Comparison of ENCODE assay signal across 8 mouse cellular contexts in genomic region chr3:51603705-51604291, GRCm38 (mm10). TPM values are rescaled to one million over a fixed set of nuclear protein-coding genes. Genes with fewer than 3 reads are reported as not detected.
DNase-seq lines count a peak whose midpoint lies in the region; ATAC-seq and TF ChIP-seq lines count a peak whose summit lies in the region.

No protein-coding gene starts in this region.

- 69% methylated on average over 15 of the region's 15 CpGs for WGBS in forebrain, embryonic 12.5 days
- WGBS in forebrain, embryonic 11.5 days = 89% methylated on average over 15 of the region's 15 CpGs
- WGBS in cerebellum, adult 2 months = 14% methylated on average over 15 of the region's 15 CpGs
- 62% methylated on average over 15 of the region's 15 CpGs for WGBS in midbrain, embryonic 16.5 days

- H3K4me2 ChIP-seq in forebrain, embryonic 12.5 days = no peak overlapping the region
- no peak overlapping the region for H3K4me2 ChIP-seq in forebrain, embryonic 11.5 days (ENCODE audit: low read depth, low read length, severe bottlenecking)
- peak overlapping the region; percentile 21; the same call in 1 of the 2 replicates for H3K4me2 ChIP-seq in midbrain, embryonic 16.5 days (ENCODE audit: low read length)

- no peak for DNase-seq in forebrain, embryonic 11.5 days (ENCODE audit: low spot score)
- DNase-seq in 416B (ENCODE audit: low read depth) = peak; percentile 89
- peak; percentile 70 to 75 for DNase-seq in cerebellum, adult 2 months
- peak; percentile 78 to 88 for DNase-seq in layer of hippocampus, adult 18-20 months (ENCODE audit: low spot score in 2 of 2)

- peak; percentile 70; the same call in 1 of the 2 replicates for ATAC-seq in forebrain, embryonic 12.5 days (ENCODE audit: low FRiP score)
- ATAC-seq in forebrain, embryonic 11.5 days (replicated peaks; ENCODE audit: low FRiP score) = no peak
- ATAC-seq in midbrain, embryonic 16.5 days = peak; percentile 66; the same call in 1 of the 2 replicates
- no peak for ATAC-seq in inflammation-experienced regulatory T-cells, adult 6 months
- no peak for ATAC-seq in erythroid progenitor cell, adult 5-6 weeks (replicated peaks; ENCODE audit: low FRiP score, poor library complexity, severe bottlenecking)

- no peaks in the 10 kb centered on the region for H3K27me3 ChIP-seq in forebrain, embryonic 12.5 days
- no peaks in the 10 kb centered on the region for H3K27me3 ChIP-seq in forebrain, embryonic 11.5 days (ENCODE audit: control insufficient read depth, insufficient read depth, low read length)
- H3K27me3 ChIP-seq in cerebellum, adult 2 months (ENCODE audit: control insufficient read depth, insufficient read depth, low read length) = no peaks in the 10 kb centered on the region
- no peaks in the 10 kb centered on the region for H3K27me3 ChIP-seq in midbrain, embryonic 16.5 days (ENCODE audit: control insufficient read depth, insufficient read depth, low read depth, low read length)

- no peaks in the 10 kb centered on the region for H3K9me3 ChIP-seq in forebrain, embryonic 12.5 days
- H3K9me3 ChIP-seq in forebrain, embryonic 11.5 days (ENCODE audit: control insufficient read depth, low read length) = no peaks in the 10 kb centered on the region
- no peaks in the 10 kb centered on the region for H3K9me3 ChIP-seq in midbrain, embryonic 16.5 days (replicated peaks; ENCODE audit: control insufficient read depth, low read length, poor library complexity, severe bottlenecking)

- H3K4me3 ChIP-seq in forebrain, embryonic 12.5 days (replicated peaks) = no peak overlapping the region
- no peak overlapping the region for H3K4me3 ChIP-seq in forebrain, embryonic 11.5 days (ENCODE audit: low read depth, low read length)
- H3K4me3 ChIP-seq in cerebellum, adult 2 months (replicated peaks; ENCODE audit: insufficient read depth, low read depth, low read length) = peak overlapping the region; percentile 9
- H3K4me3 ChIP-seq in midbrain, embryonic 16.5 days (ENCODE audit: low read depth, low read length) = no peak overlapping the region

- no peaks in the 10 kb centered on the region for H3K36me3 ChIP-seq in forebrain, embryonic 12.5 days (replicated peaks)
- H3K36me3 ChIP-seq in forebrain, embryonic 11.5 days (ENCODE audit: control insufficient read depth, insufficient read depth, low read length) = no peaks in the 10 kb centered on the region
- H3K36me3 ChIP-seq in midbrain, embryonic 16.5 days (ENCODE audit: control insufficient read depth, insufficient read depth, low read length) = no peaks in the 10 kb centered on the region

- no peak for TF ChIP-seq CTCF in cerebellum, adult 2 months (IDR thresholded peaks at IDR 0.05; ENCODE audit: borderline replicate concordance, insufficient read depth, low read depth, low read length)

- 0 out of 2 replicates have a peak overlapping the region, but pooled peaks have one; percentile 13 for H3K27ac ChIP-seq in forebrain, embryonic 12.5 days
- H3K27ac ChIP-seq in forebrain, embryonic 11.5 days (ENCODE audit: low read depth, low read length) = no peak overlapping the region
- H3K27ac ChIP-seq in cerebellum, adult 2 months (ENCODE audit: insufficient read depth, low read length) = no peak overlapping the region
- no peak overlapping the region for H3K27ac ChIP-seq in midbrain, embryonic 16.5 days (ENCODE audit: low read length)

- no peak for TF ChIP-seq POLR2A in cerebellum, adult 2 months (IDR thresholded peaks at IDR 0.05; ENCODE audit: borderline replicate concordance, insufficient read depth, low read length)

- no peak overlapping the region for H3K9ac ChIP-seq in forebrain, embryonic 12.5 days
- no peak overlapping the region for H3K9ac ChIP-seq in forebrain, embryonic 11.5 days (ENCODE audit: low read length)
- no peak overlapping the region for H3K9ac ChIP-seq in midbrain, embryonic 16.5 days (ENCODE audit: low read depth, low read length)

- H3K4me1 ChIP-seq in forebrain, embryonic 12.5 days = no peaks in the 10 kb centered on the region; the same call in 1 of the 2 replicates
- no peaks in the 10 kb centered on the region for H3K4me1 ChIP-seq in forebrain, embryonic 11.5 days (replicated peaks; ENCODE audit: control insufficient read depth, insufficient read depth, low read length)
- no peaks in the 10 kb centered on the region for H3K4me1 ChIP-seq in cerebellum, adult 2 months (ENCODE audit: control insufficient read depth, insufficient read depth, low read length)
- no peaks in the 10 kb centered on the region for H3K4me1 ChIP-seq in midbrain, embryonic 16.5 days (ENCODE audit: control insufficient read depth, insufficient read depth, low read length)

RNA-seq across cellular contexts. Expression of gene Setd7, which starts 43.1 kb away (rescaled TPM):
- polyA plus RNA-seq in forebrain, embryonic 12.5 days (2016; fragmentation: Nextera tagmentation; extraction: Ambion mirVana) = 4.4 and 5.5 TPM in 2 replicates
- polyA plus RNA-seq in forebrain, embryonic 11.5 days (2014; fragmentation: Nextera tagmentation; extraction: Ambion mirVana) = 4.3 and 4.6 TPM in 2 replicates
- polyA plus RNA-seq in cerebellum, adult 2 months (2012; rRNA removed) = 83.0 and 96.5 TPM in 2 replicates
- 100 to 1,000 TPM; 143 to 153 TPM for total RNA-seq in layer of hippocampus, adult 18-20 months (2021)
- polyA plus RNA-seq in midbrain, embryonic 16.5 days (2015; fragmentation: Nextera tagmentation; extraction: Ambion mirVana) = 2.6 and 2.7 TPM in 2 replicates
- polyA plus RNA-seq in inflammation-experienced regulatory T-cells, adult 6 months (2017; shearing (Covaris generic)) = 10 to 100 TPM in 2 of 3 experiments, 1 to 10 TPM in 1; 5.3 to 12.1 (median 11.6) TPM
- 5.9 and 9.4 TPM in 2 replicates for total RNA-seq in erythroid progenitor cell, adult 5-6 weeks (2015; ENCODE audit: low replicate concordance)
- total RNA-seq in erythroid progenitor cell, adult 5-6 weeks (2017; ENCODE audit: low replicate concordance) = 1.6 and 3.3 TPM in 2 replicates

RNA-seq across cellular contexts. Expression of gene Mgst2, which starts 56.4 kb away (rescaled TPM):
- 0.40 TPM in 1 of 2 replicates, not detected in the other for polyA plus RNA-seq in forebrain, embryonic 12.5 days (2016; fragmentation: Nextera tagmentation; extraction: Ambion mirVana)
- 0.28 TPM in 1 of 2 replicates, not detected in the other for polyA plus RNA-seq in forebrain, embryonic 11.5 days (2014; fragmentation: Nextera tagmentation; extraction: Ambion mirVana)
- polyA plus RNA-seq in cerebellum, adult 2 months (2012; rRNA removed) = 0.17 and 0.34 TPM in 2 replicates
- not detected for total RNA-seq in layer of hippocampus, adult 18-20 months (2021)
- 0.66 and 0.94 TPM in 2 replicates for polyA plus RNA-seq in midbrain, embryonic 16.5 days (2015; fragmentation: Nextera tagmentation; extraction: Ambion mirVana)
- polyA plus RNA-seq in inflammation-experienced regulatory T-cells, adult 6 months (2017; shearing (Covaris generic)) = 100 to 1,000 TPM in 1 of 3 experiments, 10 to 100 TPM in 2; 13.4 to 184 (median 82.2) TPM
- total RNA-seq in erythroid progenitor cell, adult 5-6 weeks (2015; ENCODE audit: low replicate concordance) = 19.3 and 31.0 TPM in 2 replicates
- total RNA-seq in erythroid progenitor cell, adult 5-6 weeks (2017; ENCODE audit: low replicate concordance) = 14.5 and 33.0 TPM in 2 replicates

Comparison
In these comparisons a context has a peak if more than half of its experiments do, and no peak if none do; other contexts are left out.
1. ATAC-seq: peak in forebrain, embryonic 12.5 days (single experiment) and midbrain, embryonic 16.5 days (single experiment); none in forebrain, embryonic 11.5 days (single experiment), inflammation-experienced regulatory T-cells, adult 6 months (single experiment) and erythroid progenitor cell, adult 5-6 weeks (single experiment).